Mouse (Mus musculus) kidney, adult 2 months (tissue): ENCODE measurements around the gene Rps24.

Source experiments
- CTCF ChIP-seq: fragments of 200-500 bp; conservative IDR thresholded peaks from 2 replicates; pipeline ENCODE4 v1.5.1; 2011; ENCODE audit warnings: low read depth, mild to moderate bottlenecking, control low read depth, low read length, moderate library complexity, mixed read lengths; ENCODE audit not compliant: insufficient read depth, insufficient read length
- POLR2A ChIP-seq: fragments of 200-500 bp; IDR thresholded peaks from one replicate; pipeline ENCODE4 v1.6.1; 2011; ENCODE audit warnings: low read depth, low read length, control low read depth

GRCm38 (mm10) chr14:24510679-24511078, 23.8 kb downstream of the Rps24 start:
- TF ChIP-seq POLR2A (no peak), CTCF (no peak)
